Mouse (Mus musculus): ENCODE results near the gene Dcbld1. TPM values are rescaled to one million over a fixed set of nuclear protein-coding genes. Genes with fewer than 3 reads are reported as not detected.
A peak's percentile ranks its signal among the peaks of the same experiment; 100 is the strongest.

The Dcbld1 gene
- 21.9 and 26.4 TPM in 2 replicates for polyA plus RNA-seq (2014; fragmentation: Nextera tagmentation; extraction: Ambion mirVana)

GRCm38 (mm10) chr10:52233301-52233968, at the start of gene Dcbld1:
Dcbld1 (plus strand) TSS chr10:52233619.
- Histone ChIP-seq H3K4me1 (ENCODE audit: control insufficient read depth, insufficient read depth, low read length) (peaks cover 6% of the 10 kb centered on the region), H3K36me3 (ENCODE audit: control insufficient read depth, insufficient read depth, low read length) (no peaks in the 10 kb centered on the region), H3K4me3 (ENCODE audit: low read depth, low read length) (peak within 1 kb of the TSS; percentile 64), H3K9ac (ENCODE audit: low read length) (peak within 1 kb of the TSS; percentile 68), H3K9me3 (ENCODE audit: control insufficient read depth, low read length) (no peaks in the 10 kb centered on the region), H3K27ac (replicated peaks; ENCODE audit: low read depth, low read length) (peak within 1 kb of the TSS; percentile 10; the same call in 1 of the 2 replicates), H3K27me3 (ENCODE audit: control insufficient read depth, insufficient read depth, low read length) (no peaks in the 10 kb centered on the region), H3K4me2 (ENCODE audit: low read depth, severe bottlenecking) (peak within 1 kb of the TSS; percentile 74)
- 1% methylated on average over 48 of the region's 60 CpGs for WGBS
- DNase-seq (ENCODE audit: low spot score) (peak; percentile 76), ATAC-seq (ENCODE audit: insufficient number of reproducible peaks, low FRiP score, low TSS enrichment, low read depth) (peak; percentile 89)

DNA sequence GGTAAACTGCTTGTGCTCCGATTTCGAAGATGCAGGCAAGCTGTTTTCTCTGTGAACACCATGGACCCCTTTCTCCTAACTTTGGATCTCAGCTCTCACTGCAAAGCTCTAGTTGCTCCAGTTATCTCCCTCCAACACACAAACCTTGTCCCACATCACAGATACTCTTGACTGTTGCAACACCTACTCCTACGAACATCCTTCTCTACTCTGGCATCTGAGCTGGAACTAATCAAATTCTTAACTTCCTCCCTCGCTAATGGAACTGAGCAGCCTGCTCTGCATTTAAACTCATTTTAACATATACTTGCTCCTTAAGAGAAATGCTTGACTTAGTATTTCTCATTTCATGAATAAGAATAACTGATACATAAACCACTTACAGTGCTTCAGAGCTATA, 47.5 kb upstream of the Dcbld1 start:
- Histone ChIP-seq H3K4me1 (ENCODE audit: control insufficient read depth, insufficient read depth, low read length) (no peaks in the 10 kb centered on the region), H3K27ac (replicated peaks; ENCODE audit: low read depth, low read length) (no peak overlapping the region), H3K9ac (ENCODE audit: low read length) (no peak overlapping the region), H3K4me3 (ENCODE audit: low read depth, low read length) (no peak overlapping the region), H3K9me3 (ENCODE audit: control insufficient read depth, low read length) (no peaks in the 10 kb centered on the region), H3K4me2 (ENCODE audit: low read depth, severe bottlenecking) (no peak overlapping the region), H3K36me3 (ENCODE audit: control insufficient read depth, insufficient read depth, low read length) (no peaks in the 10 kb centered on the region), H3K27me3 (ENCODE audit: control insufficient read depth, insufficient read depth, low read length) (no peaks in the 10 kb centered on the region)
- DNase-seq (ENCODE audit: low spot score) (no peak), ATAC-seq (ENCODE audit: insufficient number of reproducible peaks, low FRiP score, low TSS enrichment, low read depth) (no peak)
- WGBS = 89% methylated on average over 4 of the region's 4 CpGs

DNA sequence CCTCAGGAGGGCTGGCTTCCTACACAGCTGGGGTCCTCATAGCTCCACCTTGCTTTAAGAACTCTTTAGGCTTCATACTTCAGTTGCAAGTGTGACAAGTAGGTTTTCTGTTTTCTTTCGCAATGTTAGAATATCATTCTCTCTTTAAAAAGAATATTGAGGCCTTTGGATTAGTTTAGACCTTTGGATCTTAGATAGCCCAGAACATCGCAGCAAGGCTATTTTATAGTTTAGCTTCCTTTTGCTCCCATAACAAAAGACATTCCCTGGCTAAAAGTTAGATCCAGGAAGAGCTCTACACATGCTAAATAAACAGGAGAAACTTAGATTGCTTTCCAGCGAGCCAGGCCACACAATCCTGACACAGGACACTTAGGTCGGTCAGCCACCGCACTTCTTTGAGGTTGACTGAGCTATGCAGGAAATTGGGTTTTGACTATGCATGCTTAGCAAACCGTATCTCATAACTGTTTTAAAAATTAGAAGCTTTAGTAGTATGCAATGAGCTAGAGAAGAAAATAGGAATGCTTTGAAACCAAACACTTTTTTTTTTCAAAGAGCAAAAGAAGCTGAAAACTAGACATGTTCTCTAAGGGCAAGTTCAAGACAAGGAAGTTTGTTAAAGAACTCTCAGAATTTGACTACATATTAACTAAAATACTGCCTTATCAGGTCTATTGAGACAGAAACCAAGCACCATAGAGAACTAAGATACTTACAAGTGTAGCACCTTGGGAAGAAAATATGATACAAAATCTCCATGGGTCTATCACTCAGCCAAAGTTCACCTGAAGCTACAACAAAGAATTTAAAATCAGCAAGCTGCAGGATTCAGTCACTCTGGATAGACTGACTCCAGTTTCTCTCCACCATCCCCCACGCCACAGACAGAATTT, 38.2 kb upstream of the Dcbld1 start, which contains the start of gene Ros1:
Ros1 (minus strand) TSS at position 288 of the 896 bp plus-strand sequence.
- H3K9ac ChIP-seq (ENCODE audit: low read length) = no peak within 1 kb of the TSS
- no peaks in the 10 kb centered on the region for H3K36me3 ChIP-seq (ENCODE audit: control insufficient read depth, insufficient read depth, low read length)
- DNase-seq (ENCODE audit: low spot score) (no peak), ATAC-seq (ENCODE audit: insufficient number of reproducible peaks, low FRiP score, low TSS enrichment, low read depth) (no peak)
- no peak within 1 kb of the TSS for H3K27ac ChIP-seq (replicated peaks; ENCODE audit: low read depth, low read length)
- 83% methylated on average over 7 of the region's 7 CpGs for WGBS
- no peaks in the 10 kb centered on the region for H3K27me3 ChIP-seq (ENCODE audit: control insufficient read depth, insufficient read depth, low read length)
- H3K4me1 ChIP-seq (ENCODE audit: control insufficient read depth, insufficient read depth, low read length) = no peaks in the 10 kb centered on the region
- H3K9me3 ChIP-seq (ENCODE audit: control insufficient read depth, low read length) = no peaks in the 10 kb centered on the region
- no peak within 1 kb of the TSS for H3K4me3 ChIP-seq (ENCODE audit: low read depth, low read length)
- H3K4me2 ChIP-seq (ENCODE audit: low read depth, severe bottlenecking) = no peak within 1 kb of the TSS

DNA sequence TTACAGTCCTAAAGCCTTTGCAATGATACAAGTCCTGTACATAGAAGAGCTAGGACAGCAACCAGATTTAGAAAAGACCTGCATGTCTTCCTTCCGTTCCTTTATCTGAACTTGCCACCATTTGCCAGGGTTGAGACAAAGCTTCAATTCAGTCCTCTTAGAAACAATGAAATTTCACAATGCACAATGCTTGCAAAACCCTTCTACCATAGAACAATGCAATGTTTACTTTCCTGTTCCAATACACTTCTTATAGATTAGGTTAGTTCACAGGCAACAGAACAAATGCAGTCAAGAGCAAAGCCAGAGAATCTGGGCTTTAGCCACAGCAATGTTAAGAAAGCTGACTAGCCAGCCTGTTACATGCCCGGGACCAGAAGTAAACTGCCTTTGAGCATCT, 29.4 kb upstream of the Dcbld1 start:
- ATAC-seq (ENCODE audit: insufficient number of reproducible peaks, low FRiP score, low TSS enrichment, low read depth) (no peak), DNase-seq (ENCODE audit: low spot score) (no peak)
- Histone ChIP-seq H3K4me1 (ENCODE audit: control insufficient read depth, insufficient read depth, low read length) (no peaks in the 10 kb centered on the region), H3K9ac (ENCODE audit: low read length) (no peak overlapping the region), H3K4me2 (ENCODE audit: low read depth, severe bottlenecking) (no peak overlapping the region), H3K27me3 (ENCODE audit: control insufficient read depth, insufficient read depth, low read length) (no peaks in the 10 kb centered on the region), H3K9me3 (ENCODE audit: control insufficient read depth, low read length) (no peaks in the 10 kb centered on the region), H3K27ac (replicated peaks; ENCODE audit: low read depth, low read length) (no peak overlapping the region), H3K36me3 (ENCODE audit: control insufficient read depth, insufficient read depth, low read length) (no peaks in the 10 kb centered on the region), H3K4me3 (ENCODE audit: low read depth, low read length) (no peak overlapping the region)
- WGBS = 89% methylated on average over 2 of the region's 2 CpGs

DNA sequence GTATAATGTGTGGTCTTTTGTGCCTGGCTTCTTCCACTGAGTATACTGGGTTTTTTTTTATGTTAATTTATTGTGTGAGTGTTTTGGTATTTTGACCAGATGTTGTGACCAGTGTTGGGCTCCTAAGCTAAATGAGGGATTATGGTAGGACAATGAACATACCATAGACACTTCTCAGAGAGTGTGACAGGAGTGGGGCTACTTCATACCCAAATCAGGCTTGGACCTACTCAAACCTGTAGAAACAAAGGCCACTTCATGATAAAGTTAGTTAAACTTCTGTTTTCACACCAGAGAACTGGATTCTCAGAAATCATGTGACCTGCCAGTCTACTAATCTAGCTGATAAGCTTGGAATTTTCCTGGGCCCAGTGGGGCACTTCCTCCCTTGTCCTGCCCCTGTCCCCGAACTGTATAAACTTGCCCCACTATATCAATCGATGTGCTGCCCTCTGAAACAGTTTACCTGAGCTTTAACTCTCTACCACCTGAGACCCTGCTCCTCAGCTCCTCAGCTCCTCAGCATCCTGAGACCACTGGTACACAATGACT, 18.1 kb upstream of the Dcbld1 start:
- no peaks in the 10 kb centered on the region for H3K4me1 ChIP-seq (ENCODE audit: control insufficient read depth, insufficient read depth, low read length)
- DNase-seq (ENCODE audit: low spot score) (no peak), ATAC-seq (ENCODE audit: insufficient number of reproducible peaks, low FRiP score, low TSS enrichment, low read depth) (no peak)
- no peaks in the 10 kb centered on the region for H3K36me3 ChIP-seq (ENCODE audit: control insufficient read depth, insufficient read depth, low read length)
- H3K9me3 ChIP-seq (ENCODE audit: control insufficient read depth, low read length) = no peaks in the 10 kb centered on the region
- H3K4me2 ChIP-seq (ENCODE audit: low read depth, severe bottlenecking) = no peak overlapping the region
- no peak overlapping the region for H3K27ac ChIP-seq (replicated peaks; ENCODE audit: low read depth, low read length)
- H3K4me3 ChIP-seq (ENCODE audit: low read depth, low read length) = no peak overlapping the region
- WGBS = 60% methylated on average over 2 of the region's 2 CpGs
- no peak overlapping the region for H3K9ac ChIP-seq (ENCODE audit: low read length)
- no peaks in the 10 kb centered on the region for H3K27me3 ChIP-seq (ENCODE audit: control insufficient read depth, insufficient read depth, low read length)

- Histone ChIP-seq H3K9ac (ENCODE audit: low read length) (no peak overlapping the region), H3K4me1 (ENCODE audit: control insufficient read depth, insufficient read depth, low read length) (no peaks in the 10 kb centered on the region), H3K27ac (replicated peaks; ENCODE audit: low read depth, low read length) (no peak overlapping the region), H3K27me3 (ENCODE audit: control insufficient read depth, insufficient read depth, low read length) (no peaks in the 10 kb centered on the region), H3K4me2 (ENCODE audit: low read depth, severe bottlenecking) (no peak overlapping the region), H3K4me3 (ENCODE audit: low read depth, low read length) (no peak overlapping the region), H3K9me3 (ENCODE audit: control insufficient read depth, low read length) (no peaks in the 10 kb centered on the region), H3K36me3 (ENCODE audit: control insufficient read depth, insufficient read depth, low read length) (no peaks in the 10 kb centered on the region)
- ATAC-seq (ENCODE audit: insufficient number of reproducible peaks, low FRiP score, low TSS enrichment, low read depth) (no peak; the same call in 1 of the 2 replicates), DNase-seq (ENCODE audit: low spot score) (peak; percentile 65)
- WGBS = 26% methylated on average over 7 of the region's 7 CpGs
These were observed 16.4 kb upstream of the Dcbld1 start for GRCm38 (mm10) chr10:52216797-52217563.

GRCm38 (mm10) chr10:52217564-52217934, 15.9 kb upstream of the Dcbld1 start:
- Histone ChIP-seq H3K4me3 (ENCODE audit: low read depth, low read length) (no peak overlapping the region), H3K9me3 (ENCODE audit: control insufficient read depth, low read length) (no peaks in the 10 kb centered on the region), H3K27me3 (ENCODE audit: control insufficient read depth, insufficient read depth, low read length) (no peaks in the 10 kb centered on the region), H3K36me3 (ENCODE audit: control insufficient read depth, insufficient read depth, low read length) (no peaks in the 10 kb centered on the region), H3K27ac (replicated peaks; ENCODE audit: low read depth, low read length) (no peak overlapping the region), H3K4me1 (ENCODE audit: control insufficient read depth, insufficient read depth, low read length) (no peaks in the 10 kb centered on the region), H3K4me2 (ENCODE audit: low read depth, severe bottlenecking) (no peak overlapping the region), H3K9ac (ENCODE audit: low read length) (no peak overlapping the region)
- DNase-seq (ENCODE audit: low spot score) = no peak
- ATAC-seq (ENCODE audit: insufficient number of reproducible peaks, low FRiP score, low TSS enrichment, low read depth) = no peak
- WGBS = 54% methylated on average over 7 of the region's 7 CpGs

DNA sequence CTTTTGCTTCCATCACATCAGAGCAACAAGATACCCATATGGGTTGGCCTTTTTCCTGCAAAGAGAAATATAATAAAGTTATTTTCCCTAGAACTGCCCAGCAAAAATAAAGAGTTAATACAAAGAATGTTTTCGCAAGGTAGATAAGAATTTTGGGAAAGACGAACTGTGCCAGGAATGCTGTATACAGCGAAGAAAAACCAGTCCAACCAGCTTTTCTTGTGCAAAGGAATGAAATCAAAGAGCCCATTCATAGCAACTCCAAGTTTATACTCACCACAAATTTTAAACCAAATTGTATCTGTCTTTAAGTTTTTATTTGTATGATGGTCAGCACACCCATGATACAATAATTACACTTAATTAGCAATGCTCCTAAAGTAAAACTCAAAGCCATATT, 13.8 kb upstream of the Dcbld1 start:
- no peak overlapping the region for H3K4me2 ChIP-seq (ENCODE audit: low read depth, severe bottlenecking)
- H3K27ac ChIP-seq (replicated peaks; ENCODE audit: low read depth, low read length) = no peak overlapping the region
- no peaks in the 10 kb centered on the region for H3K4me1 ChIP-seq (ENCODE audit: control insufficient read depth, insufficient read depth, low read length)
- ATAC-seq (ENCODE audit: insufficient number of reproducible peaks, low FRiP score, low TSS enrichment, low read depth) = no peak
- H3K4me3 ChIP-seq (ENCODE audit: low read depth, low read length) = no peak overlapping the region
- H3K36me3 ChIP-seq (ENCODE audit: control insufficient read depth, insufficient read depth, low read length) = no peaks in the 10 kb centered on the region
- no peak overlapping the region for H3K9ac ChIP-seq (ENCODE audit: low read length)
- no peaks in the 10 kb centered on the region for H3K27me3 ChIP-seq (ENCODE audit: control insufficient read depth, insufficient read depth, low read length)
- no peak for DNase-seq (ENCODE audit: low spot score)
- no peaks in the 10 kb centered on the region for H3K9me3 ChIP-seq (ENCODE audit: control insufficient read depth, low read length)
- WGBS = 76% methylated on average over 3 of the region's 3 CpGs

Measured in limb, embryonic 11.5 days (tissue).